Mouse (Mus musculus) cerebellum, postnatal 4 days (tissue): ENCODE results near the gene Rptor.

Experiments used
- DNase-seq, 2 experiments: peaks; one replicate each; pipeline ENCODE4 v3.0.0; 2022; ENCODE audit warnings: low spot score in 2 of 2, mixed read lengths in 1 of 2

The Rptor gene

DNA sequence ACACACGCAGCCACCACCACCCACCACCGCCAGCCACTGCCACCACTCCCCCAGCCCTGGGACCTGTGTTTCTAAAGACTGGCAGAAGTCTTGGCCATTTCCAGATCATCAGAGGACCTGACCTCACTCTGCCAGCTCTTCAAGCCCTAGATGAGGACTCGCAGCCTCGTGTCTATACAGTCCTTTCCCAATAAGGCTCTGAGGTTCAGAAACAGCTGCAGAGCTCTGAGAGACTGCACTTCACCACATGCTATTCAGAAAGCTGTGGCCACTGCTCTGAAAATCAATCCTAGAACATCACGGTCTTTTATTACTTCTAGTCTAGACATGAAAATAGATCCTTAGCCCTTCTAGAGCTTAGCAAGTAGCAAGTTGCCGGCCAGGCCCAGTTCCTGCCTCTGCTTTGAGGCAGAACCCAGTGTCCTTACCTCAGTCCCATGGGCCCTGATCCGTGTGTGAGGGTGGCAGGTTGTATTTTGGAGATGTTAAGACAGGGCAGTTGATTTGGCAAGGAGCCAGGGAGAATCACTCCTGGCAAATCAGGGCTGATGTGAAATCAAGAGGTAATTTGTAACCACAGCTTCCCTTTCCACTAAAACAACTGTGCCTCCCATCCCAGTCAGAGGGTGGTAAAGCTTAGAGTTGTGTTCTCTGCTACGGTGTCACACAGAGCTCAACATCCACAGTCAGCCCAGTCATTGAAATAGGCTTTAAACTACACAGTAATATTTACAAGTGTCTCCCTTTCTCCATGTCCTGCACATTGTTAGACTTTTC is 260.0 kb downstream of the Rptor start:
- DNase-seq = no peak

DNA sequence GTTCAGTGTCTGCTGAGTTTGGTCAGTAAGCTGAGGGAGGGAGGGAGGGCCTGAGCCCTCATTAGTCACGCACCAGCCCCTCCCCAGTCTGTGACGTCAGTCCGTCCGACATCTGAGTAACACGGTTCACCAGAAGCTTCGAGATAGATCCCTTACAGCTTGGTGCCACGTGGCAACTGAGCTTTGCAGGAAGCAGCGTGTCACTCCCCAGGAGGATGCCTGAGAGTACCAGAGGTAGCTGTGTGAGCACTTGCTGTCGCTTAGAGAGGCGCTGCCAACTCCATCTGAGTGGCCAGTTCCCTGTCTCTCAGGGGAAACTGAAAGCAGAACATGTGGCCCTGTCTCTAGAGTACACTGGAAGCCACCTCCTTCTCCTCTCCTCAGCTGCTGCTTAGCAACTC is 260.7 kb downstream of the Rptor start:
- no peak for DNase-seq

DNA sequence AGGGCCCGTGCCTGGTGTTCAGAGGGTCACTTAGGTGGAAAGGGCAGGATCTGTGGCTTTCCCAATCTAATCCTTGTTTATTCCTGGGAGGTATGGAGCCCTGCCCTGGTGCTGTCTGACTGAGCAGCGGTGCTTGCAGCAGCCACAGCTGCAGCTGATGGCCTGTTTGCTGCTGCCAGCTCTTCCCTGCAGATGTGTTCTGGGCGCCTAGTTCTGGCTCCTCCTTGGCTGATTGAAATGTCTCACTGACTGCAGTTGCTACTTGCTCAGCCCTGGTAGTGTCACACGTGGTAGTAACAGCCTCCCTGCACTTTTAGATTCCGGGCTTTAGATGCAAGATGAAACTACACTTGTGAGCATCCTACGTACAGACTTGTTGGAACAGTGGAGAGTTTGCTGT is 264.1 kb downstream of the Rptor start:
- DNase-seq = no peak

DNA sequence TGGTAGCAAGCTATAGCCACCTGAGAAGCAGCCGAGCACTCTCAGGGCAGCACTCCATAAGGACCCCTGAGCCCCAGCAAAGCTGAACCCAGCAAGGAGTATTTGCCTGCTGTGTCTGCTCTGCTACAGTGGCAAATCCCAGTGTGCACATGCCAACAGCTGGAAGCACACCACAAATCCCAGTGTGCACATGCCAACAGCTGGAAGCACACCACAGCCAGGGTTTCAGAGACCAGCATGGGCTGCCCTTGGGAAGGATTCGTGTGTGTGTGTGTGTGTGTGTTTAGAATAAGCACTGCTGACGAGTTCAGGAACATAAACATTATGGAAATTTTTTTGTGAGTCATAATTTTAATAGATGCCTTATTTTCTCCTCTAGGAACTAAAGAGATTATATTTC is 265.4 kb downstream of the Rptor start:
- DNase-seq = no peak

DNA sequence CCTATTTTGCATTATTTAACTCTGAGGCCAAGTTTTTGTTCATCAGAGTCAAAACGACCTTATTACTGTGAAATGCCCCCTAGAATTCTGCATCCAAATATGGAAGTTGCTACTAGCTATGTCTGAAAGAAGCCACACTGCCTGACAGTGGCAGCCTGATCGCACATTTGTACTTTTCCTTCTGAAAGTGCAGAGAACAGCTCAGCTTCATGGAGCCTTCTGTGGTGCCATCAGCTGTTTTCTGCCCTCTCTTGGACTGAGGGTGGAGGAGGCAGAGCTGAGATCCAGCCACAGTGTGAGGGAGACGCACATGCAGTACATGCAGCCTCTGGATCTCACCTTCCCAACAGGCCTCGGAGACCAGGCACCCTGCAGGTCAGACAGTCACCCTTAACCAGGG is 265.9 kb downstream of the Rptor start:
- DNase-seq = no peak

DNA sequence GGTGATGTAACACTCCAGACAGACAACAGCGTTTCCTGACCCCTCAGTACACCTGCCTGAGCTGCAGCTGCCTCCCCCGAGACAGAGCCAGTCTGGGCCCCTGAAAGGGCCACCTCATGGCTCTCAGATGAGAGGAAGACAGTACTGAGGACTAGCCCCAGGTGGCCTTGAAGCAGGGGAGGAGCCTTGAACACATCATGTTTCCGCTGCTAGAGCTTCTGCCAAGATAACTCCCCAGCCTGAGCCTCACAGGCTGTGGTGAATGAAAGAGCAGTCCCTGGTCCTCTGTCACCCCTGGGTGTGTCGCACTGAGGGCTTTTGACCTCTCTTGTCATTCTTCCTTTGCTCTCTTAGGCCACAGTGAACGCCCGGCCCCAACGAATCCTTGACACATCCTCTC is 268.4 kb downstream of the Rptor start:
- DNase-seq = no peak

DNA sequence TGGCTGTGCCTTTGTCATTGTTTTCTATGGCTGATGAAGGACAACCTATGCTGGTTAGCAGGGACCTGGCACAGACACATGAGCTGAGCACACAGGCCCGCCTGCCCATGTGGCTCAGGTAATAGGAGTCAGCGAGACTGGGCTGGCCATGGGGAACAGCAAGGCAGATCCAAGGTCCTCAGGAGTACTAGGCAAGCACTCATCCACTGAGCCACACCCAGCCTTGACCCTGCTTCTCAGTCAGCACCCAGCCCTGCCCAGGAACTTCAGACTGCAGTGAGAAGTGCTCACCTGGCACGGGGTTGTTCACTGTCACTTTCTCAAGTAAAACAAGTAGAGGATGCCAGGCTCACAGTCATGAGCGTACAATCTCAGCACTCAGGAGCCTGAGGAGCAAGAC is 270.9 kb downstream of the Rptor start:
- no peak for DNase-seq

DNA sequence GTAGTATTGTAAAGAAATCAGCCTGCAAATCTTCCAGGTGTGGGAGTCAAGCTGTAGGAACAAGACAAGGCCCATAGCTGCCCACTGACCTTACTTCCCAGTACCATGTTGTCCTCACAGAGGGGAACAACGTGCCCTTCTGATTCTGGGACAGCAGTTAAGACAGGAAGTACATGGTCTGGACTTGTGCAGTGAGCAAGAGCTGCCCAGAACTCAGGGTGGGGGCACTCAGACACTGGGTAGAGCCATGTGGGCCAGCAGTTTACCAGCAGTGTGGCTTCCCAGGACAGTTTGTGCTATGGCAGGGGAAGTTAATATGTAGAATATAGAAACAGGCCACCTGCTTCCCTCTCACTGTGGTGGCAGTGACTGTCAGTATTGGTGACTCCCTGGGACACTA is 272.1 kb downstream of the Rptor start:
- DNase-seq = no peak

DNA sequence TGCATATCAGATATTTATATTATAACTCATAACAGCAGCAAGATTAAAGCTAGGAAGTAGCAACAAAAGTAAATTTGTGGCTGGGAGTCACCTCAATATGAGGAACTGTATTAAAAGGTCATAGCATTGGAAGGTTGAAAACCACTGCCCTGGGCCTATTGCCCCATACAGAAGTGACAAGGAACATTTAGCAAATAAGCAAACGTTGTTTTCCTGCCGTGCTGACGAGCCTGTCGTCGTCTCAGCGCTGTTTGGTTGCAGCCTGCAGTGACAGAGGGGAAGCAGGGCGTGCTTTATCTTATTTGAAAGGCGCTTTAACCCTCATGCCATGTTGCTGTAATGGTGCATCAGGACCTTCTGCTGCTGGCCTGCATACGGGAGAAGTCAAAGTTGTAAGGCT is 273.0 kb downstream of the Rptor start:
- DNase-seq = no peak

DNA sequence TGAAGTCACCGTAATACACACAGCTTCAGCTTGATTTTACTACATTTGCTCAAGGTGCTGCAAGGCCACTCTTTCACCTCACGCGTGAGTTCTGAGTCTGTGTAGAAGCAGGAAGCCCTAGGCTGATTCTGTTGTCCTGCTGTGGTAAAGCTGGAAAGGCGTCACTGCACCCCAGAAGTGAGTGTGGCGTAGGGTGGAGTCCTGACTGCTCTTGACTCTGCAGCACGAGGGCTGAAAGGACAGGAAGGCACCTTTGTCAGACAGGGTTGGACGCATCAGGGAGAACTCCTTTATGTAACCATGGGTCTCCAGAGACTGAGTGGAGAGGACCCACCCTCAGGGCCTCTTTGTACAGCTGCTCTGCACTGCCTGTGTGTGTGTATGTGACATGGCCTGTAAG is 274.4 kb downstream of the Rptor start:
- DNase-seq = no peak

DNA sequence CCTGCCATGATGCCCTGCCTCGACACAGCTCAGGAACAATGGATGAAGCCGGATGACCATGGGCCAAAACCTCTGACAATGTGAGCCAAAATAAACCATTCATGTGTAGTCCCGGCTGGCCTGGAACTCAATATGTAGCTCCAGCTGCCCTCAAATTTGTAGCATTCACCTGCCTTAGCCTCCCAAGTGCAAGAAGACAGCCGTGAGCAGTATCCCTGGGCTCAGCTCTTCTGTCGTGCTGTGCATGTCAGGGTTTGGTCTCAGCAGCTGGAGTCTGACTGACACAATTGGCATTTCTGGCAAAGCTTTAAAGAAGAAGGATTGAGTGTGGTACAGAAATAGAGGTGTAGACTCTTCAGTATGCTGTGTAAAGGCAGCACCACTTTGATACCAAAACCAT is 276.9 kb downstream of the Rptor start:
- DNase-seq = no peak

DNA sequence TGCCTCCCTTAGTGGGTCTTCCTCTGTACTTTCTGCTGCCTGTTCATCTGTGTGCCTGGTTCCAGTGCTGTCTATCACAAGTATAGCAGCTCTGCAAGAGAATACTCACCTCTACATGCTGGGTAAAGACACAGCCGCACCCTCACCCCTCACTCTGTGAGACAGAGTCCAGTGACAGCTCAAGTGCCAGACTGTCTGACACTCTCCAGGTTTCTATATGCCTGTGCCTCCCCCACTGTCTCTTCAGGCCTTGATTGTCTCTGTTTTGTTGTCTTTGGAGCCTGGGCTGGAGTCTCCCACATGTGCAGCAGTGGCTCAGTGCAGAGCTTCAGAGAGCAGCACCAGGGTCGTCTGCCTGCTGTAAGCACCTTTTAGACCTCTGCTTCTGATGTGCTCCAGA is 280.9 kb downstream of the Rptor start:
- no peak for DNase-seq

DNA sequence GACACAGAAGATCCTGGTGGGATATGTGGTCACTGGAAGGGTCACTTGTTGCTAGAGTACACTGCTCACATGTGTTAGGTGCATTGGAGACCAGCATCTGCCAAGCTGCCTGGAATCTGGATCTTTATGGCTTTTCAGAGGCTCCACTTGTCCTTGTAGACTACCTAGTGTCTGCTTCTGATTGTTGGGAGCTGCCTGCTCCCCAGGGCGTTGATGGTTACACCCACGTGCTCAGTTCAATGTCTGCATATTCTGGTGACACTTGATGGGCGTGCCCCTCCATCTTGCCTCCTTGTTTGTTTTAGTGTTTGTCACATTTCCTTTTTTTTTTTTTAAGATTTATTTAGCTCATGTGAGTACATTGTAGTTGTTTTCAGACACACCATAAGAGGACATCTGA is 287.3 kb downstream of the Rptor start:
- no peak for DNase-seq

DNA sequence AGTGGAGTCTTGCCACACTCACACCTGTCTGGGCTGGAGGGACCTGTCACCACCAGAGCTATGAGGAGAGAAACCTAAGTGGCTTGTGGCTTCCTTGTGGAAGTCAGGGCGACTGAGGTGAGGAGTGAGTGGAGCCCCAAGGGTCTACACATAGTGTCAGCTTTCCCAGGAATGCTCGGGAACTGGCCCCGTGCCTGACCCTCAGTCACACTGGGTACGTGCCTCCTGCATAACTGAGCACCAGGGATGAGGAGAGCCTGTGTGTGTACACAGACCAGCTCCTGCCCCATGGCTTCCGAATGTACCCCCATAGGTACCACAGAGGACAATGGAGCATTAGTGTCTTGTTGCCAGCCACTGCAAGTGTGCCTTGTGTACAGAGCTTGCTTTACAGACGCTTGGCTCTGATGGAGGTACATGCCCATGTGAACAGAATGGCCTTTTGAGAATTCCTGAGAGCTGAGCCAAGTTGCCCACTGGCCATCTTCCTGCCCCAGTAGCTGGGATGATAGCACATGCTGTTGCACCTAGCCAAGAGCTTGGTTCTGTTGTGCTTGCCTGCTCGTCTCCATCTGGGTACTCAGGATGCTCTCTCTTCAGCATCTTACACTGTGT is 289.0 kb downstream of the Rptor start:
- no peak for DNase-seq

DNA sequence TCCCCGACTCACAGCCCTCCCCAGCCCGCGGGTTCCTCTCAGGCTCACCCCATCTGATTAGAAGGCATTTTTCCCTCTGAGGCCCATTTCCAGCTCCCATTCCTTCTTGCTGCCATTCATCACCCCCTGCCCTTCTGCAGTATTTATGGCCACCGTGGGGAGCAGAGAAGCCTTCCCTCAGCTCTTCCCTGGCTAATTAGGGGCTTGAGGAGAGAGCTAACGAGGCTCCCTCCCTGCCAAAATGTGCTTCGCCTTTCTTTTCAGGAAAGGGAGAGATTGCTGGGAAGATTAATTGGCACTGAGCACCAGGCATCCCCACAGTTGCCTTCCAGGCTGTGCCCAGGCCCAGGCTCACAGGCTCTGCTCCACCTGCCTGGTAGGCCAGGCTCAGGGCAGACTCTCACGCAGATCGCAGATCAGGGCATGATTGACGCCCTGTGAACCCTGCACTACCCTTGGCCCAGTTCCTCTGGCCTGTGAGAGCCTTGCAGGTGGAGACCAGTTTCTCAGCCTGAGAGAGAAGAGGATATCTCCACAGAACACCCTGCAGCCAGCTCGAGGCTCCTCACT is 291.0 kb downstream of the Rptor start:
- no peak for DNase-seq

DNA sequence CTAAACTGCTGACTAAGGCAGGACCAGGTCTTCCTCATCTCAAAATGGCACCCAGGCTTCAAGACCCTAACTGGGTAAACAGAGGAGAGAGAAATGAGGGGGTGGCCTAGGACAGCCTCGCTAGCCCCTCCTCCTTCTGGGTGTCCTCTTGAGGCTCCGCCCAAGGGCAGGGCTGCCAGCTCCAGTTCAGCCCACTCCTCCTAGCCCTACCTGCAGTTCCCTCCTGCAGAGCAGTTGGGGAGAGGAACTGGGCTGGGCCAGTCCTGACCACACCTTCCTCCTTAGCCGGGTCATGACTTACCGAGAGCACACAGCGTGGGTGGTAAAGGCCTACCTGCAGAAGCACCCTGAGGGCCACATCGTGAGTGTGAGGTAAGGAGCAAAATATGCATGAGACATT is 291.9 kb downstream of the Rptor start:
- DNase-seq = no peak

DNA sequence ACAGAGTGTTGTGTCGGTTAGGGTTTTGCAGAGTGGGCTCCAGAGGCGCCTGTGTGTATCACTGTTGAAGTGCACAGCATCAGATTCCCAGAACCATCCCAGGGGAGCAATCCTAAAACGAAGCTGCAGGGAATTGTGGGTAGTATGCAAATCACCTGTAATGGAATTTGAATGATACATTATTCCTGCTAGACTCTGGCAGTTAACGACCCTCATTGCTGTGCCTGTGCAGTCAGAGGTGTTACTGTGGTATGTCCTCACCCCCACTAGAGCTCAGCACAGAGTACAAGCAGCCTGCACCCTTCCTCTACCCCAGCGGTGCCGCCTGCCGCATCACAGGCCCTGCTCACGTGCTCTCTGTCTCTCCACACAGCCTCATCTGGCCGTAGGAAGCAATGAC is 294.3 kb downstream of the Rptor start:
- DNase-seq = no peak

DNA sequence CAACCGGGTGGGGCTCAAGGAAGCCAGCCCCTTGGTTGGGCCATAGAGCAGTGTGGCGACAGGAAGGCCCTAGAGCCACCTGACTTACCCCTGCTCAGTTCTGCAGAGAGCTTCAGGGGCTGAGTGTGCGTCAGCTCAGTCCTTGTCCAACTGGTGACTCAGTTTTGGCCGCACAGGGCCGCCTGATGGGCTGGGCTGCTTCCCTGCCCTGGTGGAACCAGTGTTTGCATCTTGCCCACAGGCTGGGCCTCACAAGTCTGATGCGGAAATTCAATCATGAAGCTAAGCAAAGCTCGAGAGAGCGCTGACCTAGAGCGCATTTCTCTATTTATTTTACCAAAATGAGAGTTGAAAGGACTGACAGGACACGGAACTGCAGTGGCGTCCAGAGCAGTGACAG is 296.3 kb downstream of the Rptor start:
- DNase-seq = no peak

DNA sequence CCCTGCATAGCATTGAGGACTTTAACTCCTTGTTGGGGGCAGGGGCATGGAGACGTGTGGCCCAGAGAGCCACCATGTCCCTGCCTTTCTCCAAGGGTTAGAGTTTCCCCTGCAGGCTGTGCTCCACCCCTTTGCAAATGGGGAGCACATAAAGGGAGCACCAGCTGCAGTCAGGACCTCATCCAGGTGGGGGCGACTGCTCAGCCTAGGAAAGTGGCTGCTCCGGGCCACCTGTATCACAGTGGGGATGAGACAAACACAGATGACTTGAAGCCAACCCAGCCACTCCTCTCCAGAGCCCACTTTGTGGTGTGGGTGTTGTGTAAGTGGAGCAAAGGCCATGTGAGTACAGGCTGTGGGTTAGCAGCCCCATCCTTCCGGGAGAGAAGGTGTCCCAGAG is 298.5 kb downstream of the Rptor start:
- DNase-seq = no peak

DNA sequence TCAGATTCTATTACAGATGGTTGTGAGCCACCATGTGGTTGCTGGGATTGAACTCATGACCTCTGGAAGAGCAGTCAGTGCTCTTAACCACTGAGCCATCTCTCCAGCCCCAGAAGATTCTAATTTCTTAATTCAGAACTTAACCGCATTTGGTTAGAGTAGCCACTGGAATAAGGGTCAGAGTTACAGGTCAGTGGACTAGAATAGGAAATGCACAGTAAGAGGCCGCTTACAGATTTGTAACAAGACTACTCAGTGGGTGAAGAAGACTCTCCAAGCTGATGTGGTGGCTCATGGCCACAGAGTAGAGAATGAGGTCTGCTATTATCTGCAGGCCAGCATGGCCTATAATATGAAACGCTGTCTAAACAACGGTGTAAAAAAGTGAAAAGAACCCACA is 300.2 kb downstream of the Rptor start:
- no peak for DNase-seq

DNA sequence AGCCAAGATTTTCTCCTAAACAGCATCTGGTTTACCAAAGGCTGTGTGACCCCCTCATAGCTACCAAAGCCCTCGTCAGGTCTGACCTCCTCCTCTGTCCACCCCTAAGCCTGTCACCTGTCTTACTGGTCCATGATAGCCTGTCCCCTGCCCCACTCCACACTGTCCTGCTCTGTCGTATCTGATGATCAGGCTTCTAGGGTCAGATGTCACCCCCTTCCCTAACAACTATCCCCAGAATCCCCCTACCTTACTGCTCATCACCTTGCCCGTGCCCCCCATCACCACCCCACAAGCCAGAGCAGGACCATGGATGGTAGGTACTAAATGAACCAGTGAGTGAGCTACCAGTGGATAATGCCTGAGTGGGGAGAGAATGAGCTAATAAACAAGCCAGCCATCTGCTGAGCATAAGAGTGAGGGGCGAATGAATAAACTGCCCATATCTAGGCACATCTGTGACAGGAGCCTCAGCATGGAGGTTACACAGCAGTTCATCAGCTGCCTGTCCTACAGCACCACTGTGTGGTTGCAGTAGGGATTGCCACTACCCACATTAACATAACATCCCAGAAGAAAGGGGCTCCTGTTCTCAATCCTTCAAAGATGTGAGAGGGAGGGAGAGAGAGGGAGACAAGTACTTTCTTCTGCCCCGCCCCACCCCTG is 302.0 kb downstream of the Rptor start:
- DNase-seq = peak; percentile 53 to 79

DNA sequence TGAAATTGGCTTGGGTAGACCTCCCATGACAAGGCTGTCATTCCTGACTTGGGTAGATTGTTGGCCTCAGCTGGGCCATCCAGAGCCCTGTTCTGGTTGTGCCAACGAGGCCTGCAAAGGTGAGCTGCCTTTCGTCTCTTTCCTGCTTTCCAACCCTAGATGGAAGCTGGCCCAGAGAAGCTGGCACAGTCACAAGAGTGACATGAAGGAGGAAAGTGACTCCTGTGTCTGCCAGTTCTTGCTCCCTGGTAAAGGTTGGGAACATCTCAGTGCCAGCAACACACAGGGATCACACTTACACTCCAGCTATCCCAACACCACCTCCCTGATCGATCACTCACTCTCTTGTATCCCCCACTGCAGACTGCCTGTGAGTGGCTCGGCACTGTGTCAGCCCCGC is 303.1 kb downstream of the Rptor start:
- no peak for DNase-seq
